Mouse (Mus musculus) kidney, embryonic 14.5 days (tissue): ENCODE results near the gene Schip1. TPM values are rescaled to one million over a fixed set of nuclear protein-coding genes. Genes with fewer than 3 reads are reported as not detected.

Experiments
- ATAC-seq: fragments of 200-750 bp; cut with Nextera tagmentation; 2 replicates; pipeline ENCODE4 v1.8.0; 2017; ENCODE audit warnings: moderate number of reproducible peaks, mild to moderate bottlenecking, moderate TSS enrichment, moderate library complexity; ENCODE audit not compliant: low FRiP score, low TSS enrichment
- H3K27ac ChIP-seq: fragments of 300-500 bp; sonication (generic); 2 replicates; pipeline ENCODE4 v1.5.1; 2014; ENCODE audit warnings: low read depth, mild to moderate bottlenecking, low read length, moderate library complexity, mixed read lengths
- H3K27me3 ChIP-seq: fragments of 300-500 bp; sonication (generic); 2 replicates; pipeline ENCODE4 v1.6.1; 2014; ENCODE audit warnings: mild to moderate bottlenecking, low read length; ENCODE audit not compliant: control insufficient read depth, insufficient read depth
- H3K36me3 ChIP-seq: fragments of 300-500 bp; sonication (generic); 2 replicates; pipeline ENCODE4 v1.6.1; 2014; ENCODE audit warnings: low read length, mixed read lengths; ENCODE audit not compliant: control insufficient read depth, insufficient read depth
- H3K4me1 ChIP-seq: fragments of 300-500 bp; sonication (generic); 2 replicates; pipeline ENCODE4 v1.6.1; 2014; ENCODE audit warnings: low read length, mixed read lengths; ENCODE audit not compliant: control insufficient read depth, insufficient read depth
- H3K4me2 ChIP-seq: fragments of 300-500 bp; sonication (generic); replicated peaks from 2 replicates; pipeline ENCODE4 v1.6.1; 2014; ENCODE audit warnings: low read depth, mild to moderate bottlenecking, low read length
- H3K4me3 ChIP-seq: fragments of 300-500 bp; sonication (generic); 2 replicates; pipeline ENCODE4 v1.5.1; 2014; ENCODE audit warnings: mild to moderate bottlenecking, low read length
- H3K9ac ChIP-seq: fragments of 300-500 bp; sonication (generic); 2 replicates; pipeline ENCODE4 v1.6.1; 2014; ENCODE audit warnings: low read depth, mild to moderate bottlenecking, low read length, moderate library complexity
- H3K9me3 ChIP-seq: fragments of 300-500 bp; sonication (generic); 2 replicates; pipeline ENCODE4 v1.6.1; 2016; ENCODE audit warnings: low read length; ENCODE audit not compliant: control insufficient read depth
- WGBS: fragments of 180-500 bp; shearing (Covaris S2); extraction: QIAGEN DNeasy Blood & Tissue Kit; methylation state at CpG from one replicate; pipeline ENCODE4 v1.1.7; 2014; 5-methylcytosine and 5-hydroxymethylcytosine counted together
- polyA plus RNA-seq: library from polyadenylated mRNA; unstranded; fragments of >200 nt; fragmentation: Nextera tagmentation; extraction: Ambion mirVana; gene quantifications from 2 replicates; pipeline ENCODE4 v1.2.1, GENCODE M21; 2014

Gene Schip1
- polyA plus RNA-seq, 1 experiment from 2014 or later, result 50.1 TPM

DNA sequence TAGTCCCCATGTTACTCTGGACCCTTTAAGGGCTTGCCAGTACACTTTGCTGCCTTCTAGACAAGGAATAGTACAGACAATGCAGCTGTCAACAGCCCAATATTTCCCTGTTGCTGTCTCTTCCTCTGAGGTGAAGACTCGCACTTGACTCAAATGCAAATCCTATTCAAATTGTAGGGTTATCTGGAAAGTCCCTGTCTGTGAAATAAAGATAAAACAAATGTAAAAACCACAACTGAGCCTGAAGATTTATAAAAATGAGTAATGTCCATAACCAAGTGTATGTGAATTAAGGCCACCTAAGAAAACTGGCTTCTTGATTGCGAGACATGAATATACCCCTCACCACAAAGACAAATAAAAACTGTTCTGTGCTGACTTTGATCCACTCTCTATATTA, 175.3 kb downstream of the Schip1 start:
- ATAC-seq, result no peak
- Histone ChIP-seq H3K4me1 (no peaks in the 10 kb centered on the region), H3K9me3 (no peaks in the 10 kb centered on the region), H3K4me2 (no peak overlapping the region), H3K9ac (no peak overlapping the region), H3K36me3 (no peaks in the 10 kb centered on the region), H3K27me3 (no peaks in the 10 kb centered on the region), H3K27ac (no peak overlapping the region), H3K4me3 (no peak overlapping the region)
- WGBS, result 97% methylated on average over 2 of the region's 2 CpGs

DNA sequence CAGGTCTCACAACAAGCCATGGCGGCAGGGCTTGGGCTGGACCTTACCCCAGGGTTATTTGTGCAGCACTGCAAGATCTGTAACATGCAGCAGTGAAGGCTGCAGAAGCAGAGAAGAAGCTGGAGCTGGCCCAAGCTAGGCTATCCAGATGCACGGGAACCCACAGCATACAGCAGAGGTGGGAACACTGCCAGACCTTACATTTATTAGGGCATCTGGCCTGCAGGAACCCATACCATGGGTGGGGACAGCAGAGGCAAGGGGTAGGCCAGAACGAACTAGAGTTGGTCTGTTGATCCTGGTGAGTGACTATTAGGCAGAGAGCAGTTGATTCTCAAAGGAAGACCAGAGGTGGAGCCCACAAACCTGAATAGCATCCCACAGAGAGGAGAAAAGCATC, 178.6 kb downstream of the Schip1 start:
- H3K9ac ChIP-seq, result no peak overlapping the region
- no peaks in the 10 kb centered on the region for H3K9me3 ChIP-seq
- no peak overlapping the region for H3K4me3 ChIP-seq
- H3K27ac ChIP-seq, result no peak overlapping the region
- H3K4me2 ChIP-seq, result no peak overlapping the region
- WGBS, result 86% methylated on average over 3 of the region's 3 CpGs
- no peak for ATAC-seq
- no peaks in the 10 kb centered on the region for H3K36me3 ChIP-seq
- no peaks in the 10 kb centered on the region for H3K4me1 ChIP-seq
- no peaks in the 10 kb centered on the region for H3K27me3 ChIP-seq

DNA sequence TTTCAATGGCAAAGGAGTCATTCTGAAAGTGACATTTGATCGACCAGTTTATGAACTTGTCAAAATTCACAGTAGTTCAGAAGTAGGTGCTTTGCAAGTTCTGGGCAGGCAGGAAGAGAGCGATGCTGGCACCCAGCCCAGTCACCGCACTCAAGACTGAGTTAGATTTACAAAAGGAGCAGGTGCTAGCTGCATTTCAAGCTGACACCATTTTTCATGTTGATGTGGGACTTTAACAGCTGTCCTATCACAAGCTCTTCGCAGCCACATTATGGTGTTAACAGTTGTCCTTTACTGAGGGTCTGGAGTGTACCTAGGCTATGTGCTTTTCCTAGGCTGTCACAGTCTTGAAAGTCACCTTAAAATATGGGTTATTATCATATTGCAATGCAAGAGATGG, 181.6 kb downstream of the Schip1 start:
- no peaks in the 10 kb centered on the region for H3K9me3 ChIP-seq
- no peak overlapping the region for H3K4me2 ChIP-seq
- H3K4me1 ChIP-seq, result no peaks in the 10 kb centered on the region
- ATAC-seq, result no peak
- H3K27ac ChIP-seq, result no peak overlapping the region
- no peak overlapping the region for H3K4me3 ChIP-seq
- H3K27me3 ChIP-seq, result no peaks in the 10 kb centered on the region
- WGBS, result 73% methylated on average over 4 of the region's 4 CpGs
- no peaks in the 10 kb centered on the region for H3K36me3 ChIP-seq
- no peak overlapping the region for H3K9ac ChIP-seq

DNA sequence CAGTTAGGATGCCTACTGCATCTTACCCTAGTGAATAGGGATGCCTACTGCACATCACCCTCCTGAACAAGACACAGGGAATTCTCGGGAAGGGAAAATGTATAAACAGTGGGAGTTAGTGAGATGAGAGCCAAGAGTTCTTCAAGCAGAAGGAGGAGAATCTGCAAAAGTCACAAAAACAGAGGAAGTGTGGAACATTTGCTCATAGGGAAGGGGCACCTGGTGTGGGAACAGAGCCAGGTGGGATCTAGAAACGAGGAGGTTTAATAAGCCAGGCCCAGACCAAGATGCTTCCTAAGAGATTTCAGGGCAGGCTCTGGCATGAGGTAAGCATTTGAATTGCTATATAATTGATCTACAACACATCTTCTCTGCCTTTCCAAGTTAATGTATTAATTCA, 186.0 kb downstream of the Schip1 start:
- H3K4me2 ChIP-seq, result no peak overlapping the region
- H3K9me3 ChIP-seq, result no peaks in the 10 kb centered on the region
- no peaks in the 10 kb centered on the region for H3K27me3 ChIP-seq
- no peak overlapping the region for H3K4me3 ChIP-seq
- H3K36me3 ChIP-seq, result no peaks in the 10 kb centered on the region
- no peak overlapping the region for H3K27ac ChIP-seq
- 67% methylated on average over 2 of the region's 2 CpGs for WGBS
- no peak overlapping the region for H3K9ac ChIP-seq
- ATAC-seq, result no peak
- no peaks in the 10 kb centered on the region for H3K4me1 ChIP-seq

DNA sequence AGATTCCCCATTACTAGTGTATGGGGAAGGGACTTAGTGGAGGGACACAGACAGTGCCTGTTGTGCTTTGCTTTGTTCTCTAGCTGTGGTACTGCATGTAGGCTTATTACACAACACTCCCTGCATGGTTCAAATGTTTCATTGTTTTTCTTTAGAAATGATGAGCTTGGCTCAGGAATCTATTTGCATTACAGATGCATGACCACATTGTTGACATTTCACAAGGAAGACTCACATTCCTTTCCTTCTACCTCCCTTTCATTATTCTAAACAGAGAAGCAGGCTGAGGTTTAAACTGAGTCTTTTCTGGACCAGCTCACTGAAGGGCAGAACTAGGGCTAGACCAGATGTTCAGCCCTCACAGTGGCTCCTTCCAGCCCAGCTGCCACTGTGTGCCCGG, 187.7 kb downstream of the Schip1 start:
- Histone ChIP-seq H3K4me1 (no peaks in the 10 kb centered on the region), H3K27ac (no peak overlapping the region), H3K9me3 (no peaks in the 10 kb centered on the region), H3K36me3 (no peaks in the 10 kb centered on the region), H3K27me3 (no peaks in the 10 kb centered on the region), H3K9ac (no peak overlapping the region), H3K4me2 (no peak overlapping the region), H3K4me3 (no peak overlapping the region)
- no peak for ATAC-seq
- WGBS, result 68% methylated on average over 1 of the region's 1 CpGs

DNA sequence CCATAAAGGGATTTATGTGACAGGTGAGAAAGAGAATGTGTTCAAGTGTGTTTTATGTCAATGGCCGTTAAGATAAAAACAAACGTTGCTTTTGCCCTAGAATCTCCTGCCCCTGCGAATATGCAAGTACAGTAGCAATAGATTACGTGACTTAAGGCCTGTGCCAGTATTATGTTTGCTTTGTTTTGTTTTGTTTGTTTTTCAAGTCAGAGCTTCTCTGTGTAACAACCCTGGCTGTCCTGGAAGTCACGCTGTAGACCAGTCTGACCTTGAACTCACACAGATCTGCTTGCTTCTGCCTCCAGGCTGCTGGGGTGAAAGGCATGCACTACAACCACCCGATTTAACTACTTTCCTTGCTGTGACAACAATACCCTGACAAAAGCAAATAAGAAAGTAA, 197.7 kb downstream of the Schip1 start:
- no peaks in the 10 kb centered on the region for H3K27me3 ChIP-seq
- H3K36me3 ChIP-seq, result no peaks in the 10 kb centered on the region
- ATAC-seq, result no peak
- no peak overlapping the region for H3K27ac ChIP-seq
- no peak overlapping the region for H3K9ac ChIP-seq
- 42% methylated on average over 6 of the region's 6 CpGs for WGBS
- no peak overlapping the region for H3K4me2 ChIP-seq
- H3K9me3 ChIP-seq, result no peaks in the 10 kb centered on the region
- H3K4me1 ChIP-seq, result no peaks in the 10 kb centered on the region
- no peak overlapping the region for H3K4me3 ChIP-seq

DNA sequence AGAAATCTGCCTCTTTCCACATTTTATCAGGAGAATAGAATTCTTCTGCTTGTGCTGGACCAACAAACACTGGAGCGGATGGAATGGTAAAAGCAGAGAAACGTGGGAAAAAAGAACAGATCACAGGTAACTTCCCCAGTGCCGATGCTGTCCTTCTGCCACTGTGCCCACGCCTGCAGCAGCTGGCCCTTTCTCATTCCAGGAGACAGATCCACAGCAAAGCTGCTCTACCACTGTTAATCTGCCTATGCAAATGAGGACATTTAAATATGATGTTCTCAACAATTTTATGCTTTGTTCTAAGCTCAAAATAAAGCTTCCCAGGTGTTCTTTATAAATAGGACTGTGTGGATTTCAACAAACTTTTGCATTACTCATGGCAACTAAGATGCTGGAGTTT, 203.3 kb downstream of the Schip1 start:
- H3K4me2 ChIP-seq, result no peak overlapping the region
- H3K9me3 ChIP-seq, result no peaks in the 10 kb centered on the region
- H3K36me3 ChIP-seq, result no peaks in the 10 kb centered on the region
- no peaks in the 10 kb centered on the region for H3K27me3 ChIP-seq
- no peak for ATAC-seq
- no peak overlapping the region for H3K4me3 ChIP-seq
- no peak overlapping the region for H3K27ac ChIP-seq
- no peak overlapping the region for H3K9ac ChIP-seq
- no peaks in the 10 kb centered on the region for H3K4me1 ChIP-seq
- 86% methylated on average over 4 of the region's 4 CpGs for WGBS

DNA sequence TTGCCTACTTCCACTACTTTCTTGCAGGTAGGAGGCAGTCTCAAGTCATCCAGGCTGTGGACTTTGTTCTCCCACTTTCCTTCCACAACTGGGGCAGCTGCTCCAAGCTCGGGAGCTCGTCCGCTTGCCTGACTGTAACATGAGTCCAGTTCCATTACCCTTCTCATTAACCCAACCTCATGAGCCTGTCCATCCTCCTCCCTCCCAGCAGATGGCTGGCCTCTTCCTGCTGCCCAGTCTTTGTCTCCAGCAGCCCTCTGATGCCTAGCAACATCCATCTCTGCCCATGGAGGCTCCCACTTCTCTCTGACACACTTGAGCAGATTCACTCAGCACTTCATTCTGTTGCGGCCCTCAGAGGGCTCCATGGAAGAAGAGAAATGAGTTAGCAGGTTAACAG, 204.6 kb downstream of the Schip1 start:
- H3K27me3 ChIP-seq, result no peaks in the 10 kb centered on the region
- H3K4me1 ChIP-seq, result no peaks in the 10 kb centered on the region
- H3K9ac ChIP-seq, result no peak overlapping the region
- no peak overlapping the region for H3K27ac ChIP-seq
- no peak overlapping the region for H3K4me3 ChIP-seq
- ATAC-seq, result peak; percentile 80
- no peaks in the 10 kb centered on the region for H3K36me3 ChIP-seq
- no peak overlapping the region for H3K4me2 ChIP-seq
- 45% methylated on average over 4 of the region's 4 CpGs for WGBS
- no peaks in the 10 kb centered on the region for H3K9me3 ChIP-seq

DNA sequence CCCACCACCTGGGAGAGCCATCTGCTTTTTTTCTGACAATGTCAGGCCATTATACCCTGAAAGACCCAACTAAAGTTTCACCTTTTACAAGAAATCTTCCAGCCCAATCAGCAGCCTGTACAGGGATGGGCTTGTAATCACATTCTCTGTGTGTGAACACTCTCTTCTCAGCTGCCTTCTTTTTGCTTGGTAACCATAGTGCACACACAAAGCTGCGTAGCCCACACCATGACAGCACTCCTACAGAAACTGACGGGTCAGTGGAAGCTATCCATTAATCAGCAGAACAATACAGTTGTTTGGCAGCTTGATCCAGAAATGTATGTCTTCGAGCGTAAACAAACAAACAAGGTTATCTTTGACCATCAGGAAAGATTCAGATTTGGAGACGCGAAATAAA, 205.6 kb downstream of the Schip1 start:
- Histone ChIP-seq H3K4me1 (no peaks in the 10 kb centered on the region), H3K27ac (no peak overlapping the region), H3K36me3 (no peaks in the 10 kb centered on the region), H3K9me3 (no peaks in the 10 kb centered on the region), H3K27me3 (no peaks in the 10 kb centered on the region), H3K4me3 (no peak overlapping the region), H3K4me2 (no peak overlapping the region), H3K9ac (no peak overlapping the region)
- 86% methylated on average over 6 of the region's 6 CpGs for WGBS
- ATAC-seq, result no peak

DNA sequence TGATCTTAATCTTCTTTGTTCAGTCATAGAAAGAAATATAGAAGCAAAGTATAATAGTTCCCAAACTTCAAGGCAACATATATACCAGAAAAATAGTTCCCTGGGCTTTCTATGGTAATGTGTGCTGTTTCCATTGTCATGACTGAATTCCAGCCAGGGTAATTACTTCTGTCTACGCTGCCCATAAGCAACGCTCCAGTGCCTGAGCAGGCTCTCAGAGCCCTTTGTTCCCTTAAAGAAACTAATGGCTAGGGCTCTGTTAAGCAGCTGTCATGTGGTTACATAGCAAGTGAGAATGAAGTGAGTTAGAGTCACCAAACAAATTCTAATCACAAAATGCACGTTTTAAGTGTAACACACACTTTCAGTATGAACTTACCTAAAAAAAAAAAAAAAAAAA, 206.9 kb downstream of the Schip1 start:
- Histone ChIP-seq H3K36me3 (no peaks in the 10 kb centered on the region), H3K4me3 (no peak overlapping the region), H3K27ac (no peak overlapping the region), H3K4me1 (no peaks in the 10 kb centered on the region), H3K27me3 (no peaks in the 10 kb centered on the region), H3K4me2 (no peak overlapping the region), H3K9ac (no peak overlapping the region), H3K9me3 (no peaks in the 10 kb centered on the region)
- 57% methylated on average over 3 of the region's 3 CpGs for WGBS
- ATAC-seq, result no peak
